Mouse (Mus musculus) embryo, embryonic 10 days (tissue): ENCODE data around the gene Ethe1.

ENCODE experiments used
- DNase-seq: peaks from one replicate; pipeline ENCODE4 v3.0.0-alpha.2; 2015; ENCODE audit warnings: low spot score

The Ethe1 gene

GRCm38 (mm10) chr7:24577811-24578210 is 9.5 kb upstream of the Ethe1 start:
- no peak for DNase-seq

DNA sequence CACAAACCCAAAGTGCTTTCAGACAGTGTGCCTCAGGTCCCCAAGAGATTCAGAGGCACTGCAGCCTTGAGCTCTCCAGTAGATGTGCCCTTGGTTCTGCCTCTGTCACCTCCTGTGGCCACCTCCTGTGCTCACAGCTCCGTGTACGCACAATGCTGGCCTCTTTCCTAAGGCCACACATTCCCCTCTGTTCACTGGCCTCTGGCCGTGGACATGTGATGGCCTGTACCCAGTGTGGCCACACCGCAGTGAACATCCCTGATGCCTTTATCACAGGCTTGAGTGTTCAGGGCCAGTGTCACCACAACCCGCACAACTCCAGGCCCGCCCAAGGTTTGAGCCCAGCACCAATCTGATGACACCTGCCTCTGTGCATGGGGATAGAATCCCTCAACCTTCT is 2.5 kb upstream of the Ethe1 start:
- no peak for DNase-seq

DNA sequence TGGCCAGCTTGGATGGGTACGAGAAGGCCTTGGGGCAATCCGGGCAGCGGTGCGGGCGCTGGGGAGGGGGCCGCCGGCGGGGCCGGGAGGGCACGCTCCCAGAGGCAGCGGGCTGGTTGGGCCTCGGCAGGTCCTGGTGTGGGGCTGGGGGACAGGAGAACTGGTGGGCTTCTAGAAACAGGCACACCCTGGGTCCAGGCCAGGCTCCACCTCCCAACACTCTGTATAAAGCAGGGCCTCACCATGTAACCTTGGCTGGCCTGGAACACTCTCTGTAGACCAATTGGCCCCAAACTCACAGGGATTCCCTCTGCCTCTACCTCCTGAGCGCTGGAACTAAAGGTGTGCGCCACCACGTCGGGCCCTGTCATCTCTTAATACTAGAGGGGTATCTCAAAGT is 1.3 kb upstream of the Ethe1 start:
- no peak for DNase-seq

GRCm38 (mm10) chr7:24586828-24587227 is 515 bp upstream of the Ethe1 start:
- no peak for DNase-seq

DNA sequence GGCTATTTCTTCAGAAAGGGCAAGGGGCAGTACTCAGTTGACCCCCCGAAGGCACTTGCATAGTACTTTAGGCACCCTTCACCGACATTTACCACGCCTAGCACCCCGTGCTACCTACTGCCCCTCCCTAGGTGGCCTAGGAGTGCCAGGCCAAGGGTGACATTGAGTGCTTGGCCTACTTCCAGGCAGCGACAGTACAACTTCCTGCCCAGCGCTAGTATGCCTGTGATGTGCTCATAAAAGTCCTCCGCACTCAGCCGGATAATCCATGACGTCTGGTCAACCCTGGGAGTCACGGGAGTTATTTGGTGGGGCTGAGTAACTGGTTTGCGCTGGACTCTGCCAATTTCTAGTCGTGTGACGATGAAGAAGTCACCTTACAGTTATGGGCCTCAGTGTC is 993 bp downstream of the Ethe1 start:
- no peak for DNase-seq

GRCm38 (mm10) chr7:24591735-24592134 is 4.4 kb downstream of the Ethe1 start:
- DNase-seq, result no peak

- DNase-seq, result no peak
These were observed 4.8 kb downstream of the Ethe1 start for GRCm38 (mm10) chr7:24592163-24592562.

DNA sequence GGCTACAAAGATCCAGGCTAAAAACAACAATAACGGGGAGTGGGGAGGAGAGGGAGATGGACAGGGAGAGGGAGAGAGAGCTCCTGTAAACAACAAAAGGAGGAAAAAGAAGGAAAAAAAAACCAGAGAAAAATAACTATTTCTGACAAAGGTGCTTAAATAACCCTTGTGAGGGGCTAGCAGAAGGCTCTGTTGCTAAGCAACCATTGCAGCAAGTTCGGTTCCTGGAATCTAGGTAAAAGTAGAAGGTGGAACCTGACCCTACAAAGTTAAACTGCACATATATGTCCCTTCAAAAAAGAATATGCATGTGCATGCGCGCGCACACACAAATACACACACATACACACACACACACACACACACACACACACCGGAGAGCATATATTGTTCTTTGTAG is 5.4 kb downstream of the Ethe1 start:
- DNase-seq, result no peak

- DNase-seq, result peak; percentile 80
These were observed 6.4 kb downstream of the Ethe1 start for GRCm38 (mm10) chr7:24593621-24594308.

GRCm38 (mm10) chr7:24594309-24594803 is 7.0 kb downstream of the Ethe1 start:
- DNase-seq, result peak; percentile 50

DNA sequence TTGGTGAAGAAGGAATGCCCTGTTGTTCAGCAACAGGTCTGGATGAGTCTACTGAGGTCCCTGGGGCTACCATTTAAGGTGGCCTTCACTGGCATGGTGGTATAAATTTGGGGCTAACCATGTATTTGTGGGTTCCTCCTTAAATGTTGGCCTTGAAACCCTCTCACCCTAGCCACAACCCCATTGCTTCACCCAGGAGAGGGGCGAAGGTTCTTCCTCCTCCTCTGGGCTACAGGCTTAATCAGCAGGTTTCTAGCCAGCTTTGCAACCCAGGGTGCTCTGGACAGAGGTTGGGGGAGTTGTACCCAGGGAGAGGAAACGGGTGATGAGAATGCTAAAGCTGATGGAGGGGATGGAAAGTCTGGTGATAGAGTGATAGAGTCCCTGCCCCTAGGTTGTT is 8.1 kb downstream of the Ethe1 start:
- no peak for DNase-seq

- no peak for DNase-seq
These were observed 10.8 kb downstream of the Ethe1 start for GRCm38 (mm10) chr7:24598121-24598520.

GRCm38 (mm10) chr7:24599211-24600067 is 12.1 kb downstream of the Ethe1 start:
- DNase-seq, result no peak

GRCm38 (mm10) chr7:24600941-24601597 is 13.7 kb downstream of the Ethe1 start:
- DNase-seq, result peak; percentile 99

DNA sequence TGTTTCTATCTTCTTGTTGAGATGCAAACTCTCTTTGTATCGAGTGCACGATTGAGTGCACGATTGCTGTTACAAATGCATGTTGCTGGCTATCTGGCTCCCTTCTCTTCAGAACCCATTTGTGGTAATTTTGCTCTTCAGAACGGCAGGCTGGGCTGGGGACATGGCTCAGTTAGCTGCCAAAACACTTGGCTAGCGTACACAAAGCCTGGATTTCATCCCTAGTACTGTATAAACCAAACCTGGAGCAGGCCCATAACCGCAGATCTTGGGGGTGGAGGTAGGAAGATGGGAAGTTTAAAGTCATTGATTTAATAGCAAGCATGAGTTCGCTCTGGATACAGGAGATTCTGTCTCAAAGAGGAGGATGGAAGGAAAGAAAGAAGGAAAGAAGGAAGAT is 18.2 kb downstream of the Ethe1 start:
- no peak for DNase-seq

DNA sequence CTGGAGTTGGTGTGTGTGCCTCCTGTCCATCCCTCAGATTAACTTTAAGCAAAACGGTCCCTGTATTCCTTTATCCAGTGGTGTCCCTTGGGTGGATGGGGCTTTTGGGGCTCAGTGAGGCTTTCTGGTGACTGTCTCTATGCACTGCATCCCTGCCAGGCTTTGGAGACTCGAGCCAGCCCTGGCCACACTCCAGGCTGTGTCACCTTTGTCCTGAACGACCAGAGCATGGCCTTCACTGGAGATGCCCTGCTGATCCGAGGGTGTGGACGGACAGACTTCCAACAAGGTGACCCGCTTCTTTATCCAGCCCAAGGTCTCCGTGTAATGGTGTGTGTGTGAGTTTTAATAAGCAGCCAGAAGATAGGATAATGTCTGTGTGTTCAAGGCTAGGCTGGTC is 18.7 kb downstream of the Ethe1 start:
- no peak for DNase-seq

- DNase-seq, result peak; percentile 72
These were observed 20.7 kb downstream of the Ethe1 start for GRCm38 (mm10) chr7:24608017-24608416.

- no peak for DNase-seq
These were observed 21.2 kb downstream of the Ethe1 start for GRCm38 (mm10) chr7:24608561-24608960.

- no peak for DNase-seq
These were observed 23.0 kb downstream of the Ethe1 start, which contains the start of gene Phldb3 for GRCm38 (mm10) chr7:24610144-24610878. Phldb3 (plus strand) TSS chr7:24610763.

GRCm38 (mm10) chr7:24610879-24611494 is 23.6 kb downstream of the Ethe1 start:
- DNase-seq, result peak; percentile 84

DNA sequence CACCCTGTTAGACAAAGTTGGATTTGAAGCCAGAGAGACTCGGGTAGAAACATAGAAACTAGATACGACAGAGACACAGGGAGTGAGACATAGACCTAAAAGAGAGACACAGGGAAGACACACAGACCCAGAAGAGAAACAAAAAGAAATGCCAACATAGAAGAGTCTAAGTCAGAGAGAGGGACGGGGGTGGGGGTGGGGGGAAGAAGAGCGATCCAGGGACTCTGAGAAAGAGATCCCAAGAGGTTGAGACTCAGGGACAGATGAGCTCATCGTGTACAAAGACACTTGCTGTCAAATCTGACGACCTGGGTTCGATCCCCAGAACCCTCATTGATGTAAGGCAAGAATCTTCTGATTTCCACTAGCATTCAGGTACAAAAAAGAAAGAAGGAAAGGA is 24.4 kb downstream of the Ethe1 start:
- no peak for DNase-seq
